Mouse (Mus musculus) erythroblast, embryonic 14.5 days (primary cell): ENCODE results near the gene 1700086D15Rik. TPM values are rescaled to one million over a fixed set of nuclear protein-coding genes. Genes with fewer than 3 reads are reported as not detected.

Experiments used
- H3K27me3 ChIP-seq: 2 replicates; pipeline ENCODE4 v1.6.1; 2012; ENCODE audit warnings: inconsistent platforms; ENCODE audit not compliant: control insufficient read depth
- H3K36me3 ChIP-seq: 2 replicates; pipeline ENCODE4 v1.6.1; 2012; ENCODE audit warnings: mild to moderate bottlenecking, inconsistent platforms; ENCODE audit not compliant: control insufficient read depth
- H3K4me1 ChIP-seq: 2 replicates; pipeline ENCODE4 v1.6.1; 2012; ENCODE audit warnings: inconsistent platforms; ENCODE audit not compliant: control insufficient read depth
- H3K4me3 ChIP-seq: replicated peaks from 2 replicates; pipeline ENCODE3; 2012; ENCODE audit warnings: moderate library complexity, mild to moderate bottlenecking, inconsistent platforms
- H3K9me3 ChIP-seq: 2 replicates; pipeline ENCODE4 v1.6.1; 2012; ENCODE audit warnings: low read length, inconsistent platforms, mixed read lengths; ENCODE audit not compliant: control insufficient read depth
- GATA1 ChIP-seq: IDR thresholded peaks from 2 replicates; pipeline ENCODE4 v1.6.1; 2012; ENCODE audit warnings: low read length, inconsistent platforms, mixed read lengths
- TAL1 ChIP-seq: IDR thresholded peaks from 3 replicates; pipeline ENCODE4 v1.6.1; 2012; ENCODE audit warnings: low read length, inconsistent platforms, mixed read lengths
- polyA plus RNA-seq: library from polyadenylated mRNA; stranded (reverse); fragments of >175 nt; gene quantifications from 2 replicates; pipeline ENCODE4 v1.2.3, GENCODE M21; 2012

Gene 1700086D15Rik
- polyA plus RNA-seq, 1 experiment, result not detected

- H3K4me1 ChIP-seq, result no peaks in the 10 kb centered on the region
- H3K9me3 ChIP-seq, result no peaks in the 10 kb centered on the region
These were observed 39.4 kb downstream of the 1700086D15Rik start for GRCm38 (mm10) chr11:65120276-65120675.

GRCm38 (mm10) chr11:65115811-65116210 is 43.9 kb downstream of the 1700086D15Rik start:
- no peak overlapping the region for H3K4me3 ChIP-seq
- no peaks in the 10 kb centered on the region for H3K9me3 ChIP-seq
- no peaks in the 10 kb centered on the region for H3K4me1 ChIP-seq
- no peaks in the 10 kb centered on the region for H3K36me3 ChIP-seq
- TF ChIP-seq TAL1, result no peak
- TF ChIP-seq GATA1, result no peak
- H3K27me3 ChIP-seq, result no peaks in the 10 kb centered on the region

More at GRCm38 (mm10) chr11:65120276-65120675, 39.4 kb downstream of the 1700086D15Rik start:
- TF ChIP-seq TAL1 (no peak), GATA1 (no peak)
- Histone ChIP-seq H3K27me3 (no peaks in the 10 kb centered on the region), H3K36me3 (no peaks in the 10 kb centered on the region), H3K4me3 (no peak overlapping the region)

- H3K4me1 ChIP-seq, result no peaks in the 10 kb centered on the region
- no peaks in the 10 kb centered on the region for H3K9me3 ChIP-seq
- H3K27me3 ChIP-seq, result no peaks in the 10 kb centered on the region
- TF ChIP-seq TAL1 (no peak), GATA1 (no peak)
- no peaks in the 10 kb centered on the region for H3K36me3 ChIP-seq
- no peak overlapping the region for H3K4me3 ChIP-seq
These were observed 47.6 kb downstream of the 1700086D15Rik start for GRCm38 (mm10) chr11:65112086-65112485.

- TF ChIP-seq GATA1 (no peak), TAL1 (no peak)
- H3K27me3 ChIP-seq, result no peaks in the 10 kb centered on the region
- H3K36me3 ChIP-seq, result no peaks in the 10 kb centered on the region
- H3K4me3 ChIP-seq, result no peak overlapping the region
- H3K4me1 ChIP-seq, result no peaks in the 10 kb centered on the region
- H3K9me3 ChIP-seq, result no peaks in the 10 kb centered on the region
These were observed 48.0 kb downstream of the 1700086D15Rik start for GRCm38 (mm10) chr11:65111651-65112050.

- Histone ChIP-seq H3K4me1 (no peaks in the 10 kb centered on the region), H3K36me3 (no peaks in the 10 kb centered on the region), H3K9me3 (no peaks in the 10 kb centered on the region), H3K4me3 (no peak overlapping the region), H3K27me3 (no peaks in the 10 kb centered on the region)
- TF ChIP-seq TAL1 (no peak), GATA1 (no peak)
These were observed 49.6 kb downstream of the 1700086D15Rik start for GRCm38 (mm10) chr11:65110058-65110457.

- TF ChIP-seq GATA1 (no peak), TAL1 (no peak)
- Histone ChIP-seq H3K4me1 (no peaks in the 10 kb centered on the region), H3K9me3 (no peaks in the 10 kb centered on the region)
These were observed 51.9 kb downstream of the 1700086D15Rik start for GRCm38 (mm10) chr11:65107734-65108171.

GRCm38 (mm10) chr11:65107151-65107550 is 52.5 kb downstream of the 1700086D15Rik start:
- H3K4me1 ChIP-seq, result no peaks in the 10 kb centered on the region

More at GRCm38 (mm10) chr11:65107734-65108171, 51.9 kb downstream of the 1700086D15Rik start:
- no peak overlapping the region for H3K4me3 ChIP-seq
- H3K27me3 ChIP-seq, result no peaks in the 10 kb centered on the region
- H3K36me3 ChIP-seq, result no peaks in the 10 kb centered on the region

GRCm38 (mm10) chr11:65104076-65104475 is 55.6 kb downstream of the 1700086D15Rik start:
- no peaks in the 10 kb centered on the region for H3K36me3 ChIP-seq
- TF ChIP-seq TAL1 (no peak), GATA1 (no peak)
- H3K9me3 ChIP-seq, result no peaks in the 10 kb centered on the region
- H3K27me3 ChIP-seq, result no peaks in the 10 kb centered on the region
- H3K4me3 ChIP-seq, result no peak overlapping the region
- no peaks in the 10 kb centered on the region for H3K4me1 ChIP-seq

More at GRCm38 (mm10) chr11:65107151-65107550, 52.5 kb downstream of the 1700086D15Rik start:
- no peaks in the 10 kb centered on the region for H3K9me3 ChIP-seq
- H3K27me3 ChIP-seq, result no peaks in the 10 kb centered on the region
- H3K4me3 ChIP-seq, result no peak overlapping the region
- no peaks in the 10 kb centered on the region for H3K36me3 ChIP-seq
- TF ChIP-seq GATA1 (no peak), TAL1 (no peak)

Other genes starting within 250 kb of the 1700086D15Rik start
- 2.1 and 2.2 TPM in 2 replicates for gene Elac2, start 180.9 kb downstream of the 1700086D15Rik start, polyA plus RNA-seq
- not detected in 2 replicates for gene Arhgap44, start 3.1 kb upstream of the 1700086D15Rik start, polyA plus RNA-seq
- not detected in 2 replicates for gene Myocd, start 110.1 kb upstream of the 1700086D15Rik start, polyA plus RNA-seq